Mouse (Mus musculus): ENCODE measurements around the gene Cabp2. TPM values are rescaled to one million over a fixed set of nuclear protein-coding genes. Genes with fewer than 3 reads are reported as not detected.
A peak's percentile ranks its signal among the peaks of the same experiment; 100 is the strongest.
"Not testable (repeated sequence)": the region's sequence is repeated elsewhere in the genome, so short reads cannot be mapped to it uniquely, and the experiment has no call there.

Gene Cabp2
- not detected in 2 replicates for polyA plus RNA-seq (2016; fragmentation: Nextera tagmentation; extraction: Ambion mirVana)

- Histone ChIP-seq H3K4me1 (no peaks in the 10 kb centered on the region), H3K4me3 (no peak within 1 kb of the TSS), H3K27me3 (replicated peaks) (no peaks in the 10 kb centered on the region; the same call in 1 of the 2 replicates), H3K4me2 (replicated peaks) (no peak within 1 kb of the TSS), H3K9ac (no peak within 1 kb of the TSS), H3K36me3 (no peaks in the 10 kb centered on the region), H3K9me3 (no peaks in the 10 kb centered on the region), H3K27ac (no peak within 1 kb of the TSS)
- 58% methylated on average over 3 of the region's 3 CpGs for WGBS
- ATAC-seq (ENCODE audit: low FRiP score, low read depth) = no peak
These were observed at the start of gene Cabp2 for GRCm38 (mm10) chr19:4081394-4081793. Cabp2 (plus strand) TSS chr19:4081578.

- H3K4me1 ChIP-seq = peaks cover 9% of the 10 kb centered on the region
- 0 out of 2 replicates have a peak, but pooled peaks cover under 1% of the 10 kb centered on the region for H3K9me3 ChIP-seq
- H3K36me3 ChIP-seq = 0 out of 2 replicates have a peak, but pooled peaks cover 2% of the 10 kb centered on the region
- H3K9ac ChIP-seq = no peak overlapping the region
- no peak for ATAC-seq (ENCODE audit: low FRiP score, low read depth)
- no peak overlapping the region for H3K4me3 ChIP-seq
- no peak overlapping the region for H3K4me2 ChIP-seq (replicated peaks)
- no peaks in the 10 kb centered on the region for H3K27me3 ChIP-seq (replicated peaks)
- H3K27ac ChIP-seq = no peak overlapping the region
- 72% methylated on average over 7 of the region's 7 CpGs for WGBS
These were observed 48.7 kb upstream of the Cabp2 start for GRCm38 (mm10) chr19:4032668-4033067.

GRCm38 (mm10) chr19:4033298-4033697 is 48.1 kb upstream of the Cabp2 start:
- Histone ChIP-seq H3K9me3 (no peaks in the 10 kb centered on the region), H3K9ac (no peak overlapping the region), H3K27me3 (replicated peaks) (no peaks in the 10 kb centered on the region), H3K4me3 (no peak overlapping the region), H3K4me2 (replicated peaks) (no peak overlapping the region), H3K27ac (no peak overlapping the region), H3K36me3 (0 out of 2 replicates have a peak, but pooled peaks cover 2% of the 10 kb centered on the region), H3K4me1 (peaks cover 9% of the 10 kb centered on the region)
- WGBS = 74% methylated on average over 3 of the region's 3 CpGs
- ATAC-seq (ENCODE audit: low FRiP score, low read depth) = no peak

DNA sequence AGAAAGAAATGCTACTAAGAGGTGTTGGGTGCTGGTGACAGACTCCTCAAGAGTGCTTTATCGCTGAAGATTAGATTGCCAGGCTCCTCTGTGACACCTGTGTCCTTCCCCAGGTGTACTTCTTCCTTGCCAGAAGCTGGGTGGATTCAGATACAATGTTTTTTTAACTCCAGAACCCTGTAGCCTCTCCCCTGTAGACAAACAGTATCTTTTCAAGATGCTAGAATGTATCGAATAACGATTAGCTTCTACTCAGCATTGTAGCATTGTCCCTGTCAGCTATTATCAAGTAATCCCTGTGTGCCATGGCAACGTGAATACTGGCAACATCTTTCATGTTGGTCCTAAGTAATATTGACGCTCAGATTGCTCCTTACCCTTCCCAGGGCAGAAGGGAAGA is 47.6 kb upstream of the Cabp2 start:
- H3K4me1 ChIP-seq = peaks cover 9% of the 10 kb centered on the region
- H3K4me3 ChIP-seq = no peak overlapping the region
- ATAC-seq (ENCODE audit: low FRiP score, low read depth) = no peak
- H3K4me2 ChIP-seq (replicated peaks) = no peak overlapping the region
- 65% methylated on average over 5 of the region's 5 CpGs for WGBS
- no peak overlapping the region for H3K9ac ChIP-seq
- H3K27me3 ChIP-seq (replicated peaks) = no peaks in the 10 kb centered on the region
- no peak overlapping the region for H3K27ac ChIP-seq
- H3K9me3 ChIP-seq = no peaks in the 10 kb centered on the region
- H3K36me3 ChIP-seq = 0 out of 2 replicates have a peak, but pooled peaks cover 2% of the 10 kb centered on the region

- Histone ChIP-seq H3K27ac (no peak overlapping the region), H3K4me1 (peaks cover 9% of the 10 kb centered on the region), H3K27me3 (replicated peaks) (no peaks in the 10 kb centered on the region), H3K36me3 (0 out of 2 replicates have a peak, but pooled peaks cover 2% of the 10 kb centered on the region), H3K9ac (no peak overlapping the region), H3K4me2 (replicated peaks) (no peak overlapping the region; the same call in 1 of the 2 replicates), H3K4me3 (no peak overlapping the region), H3K9me3 (no peaks in the 10 kb centered on the region)
- 71% methylated on average over 12 of the region's 12 CpGs for WGBS
- no peak for ATAC-seq (ENCODE audit: low FRiP score, low read depth)
These were observed 44.9 kb upstream of the Cabp2 start for GRCm38 (mm10) chr19:4036327-4037045.

DNA sequence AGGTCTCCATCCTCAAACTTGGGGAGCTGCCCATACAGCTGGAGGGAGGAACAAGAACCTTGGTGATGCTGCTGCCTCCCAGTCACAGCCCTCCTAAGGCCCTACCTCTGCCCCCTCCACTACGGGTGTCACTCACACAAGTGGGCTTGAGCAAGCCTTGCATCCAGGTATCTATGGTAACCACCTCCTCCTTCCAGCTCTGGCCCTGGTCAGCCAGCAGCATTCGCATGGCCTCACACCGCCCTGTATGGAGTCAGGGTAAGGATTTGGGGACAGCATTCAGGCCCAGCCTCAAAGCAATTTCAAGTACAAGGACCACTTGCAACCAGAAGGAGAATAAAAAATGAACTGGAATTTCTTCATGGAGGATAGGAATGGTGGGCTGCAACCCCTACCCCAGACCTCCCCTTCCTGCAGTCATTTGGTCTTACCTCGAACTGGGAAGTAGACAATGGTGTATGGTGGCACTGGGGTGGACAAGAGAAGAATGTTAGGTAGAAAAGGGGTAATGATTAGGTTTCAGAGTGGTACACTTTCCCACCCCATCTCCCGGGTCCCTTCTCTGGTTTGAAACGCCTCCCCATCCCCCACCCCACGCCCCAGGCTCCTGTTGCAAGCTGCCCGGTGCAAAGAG is 44.1 kb upstream of the Cabp2 start:
- peak overlapping the region; percentile 67 for H3K9ac ChIP-seq
- peak overlapping the region; percentile 79 for H3K4me2 ChIP-seq (replicated peaks)
- 29% methylated on average over 8 of the region's 8 CpGs for WGBS
- H3K4me1 ChIP-seq; H3K27me3 ChIP-seq (replicated peaks); H3K36me3 ChIP-seq; H3K9me3 ChIP-seq: not testable (repeated sequence)
- H3K4me3 ChIP-seq = peak overlapping the region; percentile 53
- peak; percentile 41; the same call in 1 of the 2 replicates for ATAC-seq (ENCODE audit: low FRiP score, low read depth)
- H3K27ac ChIP-seq = 0 out of 2 replicates have a peak overlapping the region, but pooled peaks have one; percentile 26

- Histone ChIP-seq H3K4me3 (peak within 1 kb of the TSS; percentile 53), H3K4me2 (replicated peaks) (peak within 1 kb of the TSS; percentile 79), H3K27me3 (replicated peaks) (no peaks in the 10 kb centered on the region), H3K9ac (peak within 1 kb of the TSS; percentile 67), H3K4me1 (peaks cover 9% of the 10 kb centered on the region), H3K36me3 (0 out of 2 replicates have a peak, but pooled peaks cover 2% of the 10 kb centered on the region), H3K9me3 (no peaks in the 10 kb centered on the region), H3K27ac (0 out of 2 replicates have a peak within 1 kb of the TSS, but pooled peaks have one; percentile 26)
- WGBS = under 1% methylated on average over 26 of the region's 26 CpGs
- ATAC-seq (ENCODE audit: low FRiP score, low read depth) = peak; percentile 82
These were observed 43.6 kb upstream of the Cabp2 start, which contains the start of gene Gstp1 for GRCm38 (mm10) chr19:4037788-4038232. Gstp1 (minus strand) TSS chr19:4037985.

DNA sequence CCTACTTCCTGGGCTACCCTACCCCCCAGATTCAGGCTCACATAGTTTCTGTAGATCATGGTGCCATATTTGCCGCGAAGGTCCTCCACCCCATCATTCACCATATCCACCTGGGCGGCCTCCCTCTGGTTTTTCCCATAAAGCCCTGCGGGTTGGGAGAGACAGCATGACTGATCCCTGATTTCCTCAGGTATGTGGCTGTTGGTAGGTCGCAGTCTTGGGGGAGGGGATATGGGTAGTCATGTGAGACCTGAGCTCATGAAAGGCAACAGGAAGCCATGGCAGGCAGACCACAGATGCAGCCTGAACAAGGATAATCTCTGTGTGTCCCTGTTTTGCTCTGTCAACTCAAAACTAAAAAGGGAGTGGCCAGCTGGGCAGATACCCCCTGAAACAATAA is 40.4 kb upstream of the Cabp2 start:
- not testable (repeated sequence) for H3K4me2 ChIP-seq (replicated peaks); H3K9ac ChIP-seq; H3K36me3 ChIP-seq; H3K4me3 ChIP-seq; H3K9me3 ChIP-seq; H3K27me3 ChIP-seq (replicated peaks); H3K27ac ChIP-seq; H3K4me1 ChIP-seq; ATAC-seq (ENCODE audit: low FRiP score, low read depth)
- 88% methylated on average over 5 of the region's 5 CpGs for WGBS

GRCm38 (mm10) chr19:4041500-4041899 is 39.9 kb upstream of the Cabp2 start:
- not testable (repeated sequence) for H3K36me3 ChIP-seq; H3K9ac ChIP-seq; H3K27ac ChIP-seq; ATAC-seq (ENCODE audit: low FRiP score, low read depth); H3K27me3 ChIP-seq (replicated peaks); H3K9me3 ChIP-seq; H3K4me2 ChIP-seq (replicated peaks); H3K4me3 ChIP-seq; H3K4me1 ChIP-seq
- 79% methylated on average over 3 of the region's 4 CpGs for WGBS

DNA sequence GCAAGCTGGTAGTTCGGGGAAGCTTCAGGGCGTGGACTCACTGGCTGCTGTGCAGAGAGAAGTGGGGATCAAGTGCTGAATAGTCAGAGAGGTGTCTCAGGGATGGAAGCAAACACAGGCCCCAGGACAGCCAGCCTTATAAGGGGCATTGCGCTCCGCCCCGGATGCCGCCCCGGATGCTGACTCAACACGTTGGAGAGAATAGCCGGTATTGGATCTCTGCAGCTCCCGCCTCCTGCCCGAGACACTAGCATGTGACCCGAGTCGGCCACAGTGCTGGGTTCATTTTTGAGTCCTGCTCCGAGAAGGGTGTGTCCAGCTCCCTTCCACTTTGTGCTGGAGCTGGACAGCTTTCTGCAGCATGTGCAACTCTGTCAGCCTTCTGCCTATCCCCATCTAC is 39.3 kb upstream of the Cabp2 start:
- 78% methylated on average over 14 of the region's 14 CpGs for WGBS
- no peak for ATAC-seq (ENCODE audit: low FRiP score, low read depth)
- H3K4me1 ChIP-seq = peaks cover 4% of the 10 kb centered on the region; the same call in 1 of the 2 replicates

DNA sequence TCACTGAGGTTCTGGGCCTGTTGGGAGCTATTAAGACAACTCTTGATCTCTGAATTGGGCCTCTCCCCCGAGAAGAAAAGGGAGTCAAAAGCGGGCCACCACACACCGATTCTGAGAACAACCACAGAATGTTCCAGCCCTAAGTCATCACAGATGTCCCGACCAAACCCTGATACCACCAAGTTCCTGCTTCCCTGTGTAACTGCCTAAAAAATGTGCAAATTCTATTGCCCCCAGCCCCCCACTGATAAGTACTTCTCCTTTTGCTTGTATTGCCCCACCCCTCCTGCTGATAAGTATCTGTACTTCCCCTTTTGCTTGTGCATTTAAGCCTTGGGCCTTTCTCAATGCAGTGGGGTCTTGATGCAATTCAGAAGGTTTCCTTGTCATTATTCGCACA is 37.3 kb upstream of the Cabp2 start:
- 94% methylated on average over 5 of the region's 5 CpGs for WGBS
- H3K36me3 ChIP-seq; H3K4me3 ChIP-seq; H3K9ac ChIP-seq; H3K4me1 ChIP-seq; H3K4me2 ChIP-seq (replicated peaks); H3K9me3 ChIP-seq; ATAC-seq (ENCODE audit: low FRiP score, low read depth); H3K27me3 ChIP-seq (replicated peaks); H3K27ac ChIP-seq: not testable (repeated sequence)

More for the DNA sequence above, 39.3 kb upstream of the Cabp2 start:
- H3K4me2 ChIP-seq (replicated peaks) = no peak overlapping the region
- no peak overlapping the region for H3K4me3 ChIP-seq
- no peaks in the 10 kb centered on the region for H3K36me3 ChIP-seq
- no peaks in the 10 kb centered on the region for H3K9me3 ChIP-seq
- no peak overlapping the region for H3K27ac ChIP-seq
- H3K9ac ChIP-seq = no peak overlapping the region
- no peaks in the 10 kb centered on the region for H3K27me3 ChIP-seq (replicated peaks)

Data from neural tube, embryonic 12.5 days (tissue).